Mouse (Mus musculus) myocyte (in vitro differentiated cells): Measurements from ENCODE around the gene Kif13a.

Experiments
- CEBPB ChIP-seq: IDR thresholded peaks from 2 replicates; pipeline ENCODE4 v1.6.1; 2011; ENCODE audit warnings: mild to moderate bottlenecking, moderate library complexity; ENCODE audit not compliant: poor library complexity, insufficient read depth, severe bottlenecking
- MAX ChIP-seq: IDR thresholded peaks from one replicate; pipeline ENCODE4 v1.6.1; 2011; ENCODE audit warnings: low read depth, mild to moderate bottlenecking, control low read depth
- MYOG ChIP-seq, 3 experiments: IDR thresholded peaks; one replicate each; pipeline ENCODE4 v1.6.1; 2011; ENCODE audit warnings: control low read depth in 2 of 3, low read depth in 2 of 3, mild to moderate bottlenecking in 2 of 3; ENCODE audit not compliant: insufficient read length in 2 of 3, control insufficient read depth in 1 of 3, insufficient read depth in 1 of 3
- POLR2A ChIP-seq: IDR thresholded peaks from one replicate; pipeline ENCODE4 v1.6.1; 2011; ENCODE audit warnings: low read depth, mild to moderate bottlenecking, control low read depth, moderate library complexity; ENCODE audit not compliant: insufficient read length
- SRF ChIP-seq: IDR thresholded peaks from one replicate; pipeline ENCODE4 v1.6.1; 2011; ENCODE audit warnings: low read depth; ENCODE audit not compliant: control insufficient read depth, insufficient read length
- TCF12 ChIP-seq: IDR thresholded peaks from one replicate; pipeline ENCODE4 v1.6.1; 2011; ENCODE audit warnings: mild to moderate bottlenecking, control low read depth; ENCODE audit not compliant: poor library complexity, insufficient read depth, severe bottlenecking

- TF ChIP-seq MAX (no peak), POLR2A (no peak), SRF (no peak), CEBPB (no peak), MYOG (IDR thresholded peaks at IDR 0.05; ENCODE audit: control insufficient read depth in 1 of 3, insufficient read depth in 1 of 3, insufficient read length in 2 of 3, low read depth in 2 of 3) (no peak), TCF12 (no peak)
These were observed 190.2 kb downstream of the Kif13a start for GRCm38 (mm10) chr13:46739426-46739825.
